Mouse (Mus musculus) cerebellum, adult (tissue): ENCODE data around the gene Srsf9.
"Not testable (repeated sequence)": the region's sequence is repeated elsewhere in the genome, so short reads cannot be mapped to it uniquely, and the experiment has no call there.

ENCODE experiments used
- ATAC-seq: cut with Nextera tagmentation; 2 replicates; pipeline ENCODE4 v1.9.2; 2017; ENCODE audit warnings: mild to moderate bottlenecking, moderate library complexity, mixed read lengths; ENCODE audit not compliant: insufficient number of reproducible peaks, low FRiP score, low TSS enrichment

Srsf9 gene

DNA sequence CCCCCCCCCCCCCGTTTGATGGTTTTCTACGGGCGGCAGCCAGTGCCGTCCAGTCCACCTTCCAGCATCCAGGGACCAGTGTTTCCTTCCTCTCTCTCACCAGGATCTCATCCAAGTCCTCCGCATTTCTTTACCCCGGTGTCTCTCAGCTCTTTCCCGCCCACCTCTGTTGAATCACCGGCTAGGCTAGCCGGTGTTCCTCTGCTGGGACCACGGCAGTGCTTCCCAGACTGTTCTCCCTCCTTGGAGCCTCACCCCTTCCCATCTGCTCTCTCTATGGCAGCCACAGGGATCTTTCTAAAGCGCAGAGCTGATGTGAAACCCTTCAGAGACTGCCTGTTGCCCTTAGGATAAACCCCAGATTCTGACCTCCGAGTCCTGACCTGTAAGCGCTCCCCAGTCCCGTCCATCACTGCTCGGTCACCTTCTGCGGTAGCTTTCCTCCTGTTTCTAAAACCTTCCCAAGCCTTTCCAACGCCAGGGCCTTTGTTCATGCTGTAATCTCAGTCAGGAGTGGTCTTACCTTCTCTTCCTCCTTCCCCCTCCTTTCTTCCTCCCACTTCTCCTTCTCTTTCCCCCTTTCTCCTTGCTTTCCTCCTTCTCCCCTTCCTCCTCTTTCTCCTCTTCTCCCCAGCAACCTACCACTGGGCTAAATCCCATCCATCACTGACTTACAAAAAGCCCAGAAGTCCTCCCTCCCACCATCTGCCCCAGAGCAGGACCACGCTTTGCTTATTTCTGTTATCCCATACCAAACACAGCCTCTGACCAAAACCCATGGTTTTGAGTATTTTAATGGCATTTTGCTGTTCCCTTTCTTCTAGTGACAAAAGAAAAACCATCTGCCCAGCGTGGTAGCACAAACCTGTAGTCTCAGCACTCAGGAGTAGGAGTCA, 36.1 kb downstream of the Srsf9 start:
- no peak for ATAC-seq

DNA sequence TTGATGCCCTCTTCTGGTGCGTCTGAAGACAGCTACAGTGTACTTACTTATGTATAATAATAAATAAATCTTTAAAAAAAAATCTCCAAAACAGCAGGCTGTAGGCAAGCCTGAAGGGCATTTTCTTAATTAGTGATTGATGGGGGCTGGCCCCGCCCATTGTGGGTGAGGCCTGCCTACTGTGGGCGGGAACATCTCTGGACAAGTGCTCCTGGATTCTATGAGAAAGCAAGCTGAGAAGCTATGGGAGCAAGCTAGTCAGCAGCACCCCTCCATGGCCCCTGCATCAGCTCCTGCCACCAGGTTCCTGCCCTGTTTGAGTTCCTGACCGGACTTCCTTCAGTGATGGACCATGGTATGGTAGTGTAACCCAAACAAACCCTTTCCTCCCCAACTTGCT, 37.8 kb downstream of the Srsf9 start:
- no peak for ATAC-seq

DNA sequence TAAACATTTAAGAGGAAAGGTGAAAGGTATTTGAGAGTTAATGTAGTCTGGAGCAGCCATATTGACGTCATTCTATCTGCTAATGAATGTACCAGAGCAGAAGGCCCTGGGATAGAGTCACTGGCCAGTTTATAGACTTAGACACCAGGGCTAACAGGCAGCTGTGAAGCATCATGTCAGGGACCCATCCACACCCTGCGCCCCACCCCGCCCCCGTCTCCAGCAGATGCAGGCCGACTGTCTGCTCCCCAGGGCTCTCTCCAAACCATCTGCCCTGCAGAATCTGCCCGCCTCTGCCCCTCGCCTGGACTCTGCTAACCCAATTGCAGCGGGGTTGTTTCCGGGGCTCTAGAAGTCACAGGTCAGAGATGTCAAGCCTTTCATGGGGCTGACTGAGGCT, 44.8 kb downstream of the Srsf9 start:
- ATAC-seq: no peak

DNA sequence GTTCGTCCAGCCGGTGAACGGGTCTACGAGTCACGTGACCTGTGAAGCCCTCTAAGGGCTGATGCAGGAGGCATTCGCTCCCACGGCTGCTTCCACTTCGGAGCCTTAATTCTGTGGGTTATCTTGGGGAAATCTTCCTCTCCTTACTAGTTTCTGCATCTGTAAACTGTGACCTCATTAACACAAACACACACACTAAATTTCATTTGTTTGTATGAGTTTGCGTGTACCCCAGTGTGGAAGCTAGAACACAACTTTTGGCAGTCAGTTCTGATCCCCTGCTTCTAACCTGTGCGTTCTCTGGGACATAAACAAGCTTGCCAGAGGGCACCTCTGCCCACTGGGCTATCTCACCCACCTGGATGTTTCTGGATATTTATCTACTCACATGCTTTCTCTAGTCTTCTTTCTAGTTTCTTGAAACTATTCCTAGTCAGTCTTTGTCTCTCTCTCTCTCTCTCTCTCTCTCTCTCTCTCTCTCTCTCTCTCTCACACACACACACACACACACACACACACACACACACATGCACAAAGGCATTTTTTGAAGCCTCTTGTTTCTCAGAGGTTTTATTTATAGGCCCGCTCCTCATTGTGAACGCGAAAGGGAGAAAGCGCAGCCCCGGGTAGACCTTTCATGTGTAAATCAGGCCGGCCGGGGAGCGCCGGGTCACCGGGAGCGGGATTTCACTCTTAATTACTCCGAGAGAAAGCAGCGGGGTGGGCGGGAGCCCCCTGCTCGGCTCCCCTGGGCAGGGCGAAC, 46.6 kb downstream of the Srsf9 start:
- ATAC-seq: no peak

DNA sequence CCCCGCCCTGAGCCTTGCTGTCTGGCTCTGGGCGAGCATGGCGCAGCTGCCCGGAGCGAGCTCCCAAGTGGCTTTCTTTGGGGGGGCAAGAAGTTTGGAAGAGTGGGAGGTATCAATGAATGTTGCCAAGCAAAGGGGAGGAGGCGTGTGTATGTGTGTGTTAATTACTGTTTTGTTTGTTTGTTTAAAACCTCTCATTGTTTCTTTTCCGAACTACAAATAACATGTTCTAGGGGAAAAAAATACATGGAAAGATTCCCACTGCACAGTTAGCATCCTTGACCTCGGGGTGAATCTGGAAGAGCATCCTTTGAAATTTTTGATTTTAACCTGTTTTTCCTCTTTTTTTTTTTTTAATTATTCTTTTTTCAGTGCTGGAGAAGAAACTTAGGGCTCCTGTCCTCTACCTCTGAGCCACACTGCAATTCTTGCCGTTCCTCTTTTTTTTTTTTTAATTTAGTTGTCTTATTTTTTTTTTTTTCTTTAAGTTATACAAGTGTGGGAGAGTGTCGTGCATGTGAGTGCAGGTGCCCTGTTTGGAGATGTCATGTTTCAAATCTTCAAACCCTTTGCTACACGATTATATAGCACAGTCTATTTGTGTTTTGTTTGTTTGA, 47.3 kb downstream of the Srsf9 start:
- no peak for ATAC-seq

DNA sequence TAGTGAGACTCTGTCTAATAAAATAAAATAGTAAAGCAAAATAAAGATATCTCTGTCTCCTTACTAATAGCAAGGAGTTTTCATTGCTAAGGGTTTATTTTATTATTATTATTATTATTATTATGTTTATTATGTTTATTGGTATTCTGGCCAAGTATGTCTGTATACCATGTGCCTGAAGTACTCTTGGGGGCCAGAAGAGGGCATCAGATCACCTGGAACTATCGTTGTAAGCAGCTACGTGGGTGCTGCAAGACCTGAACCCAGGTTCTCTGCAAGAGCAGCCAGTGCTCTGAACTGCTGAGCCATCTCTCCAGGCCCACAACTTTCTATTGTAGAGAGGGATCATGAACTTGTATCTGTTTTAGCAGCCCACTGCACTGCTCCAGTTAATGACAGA, 48.5 kb downstream of the Srsf9 start:
- ATAC-seq: no peak

DNA sequence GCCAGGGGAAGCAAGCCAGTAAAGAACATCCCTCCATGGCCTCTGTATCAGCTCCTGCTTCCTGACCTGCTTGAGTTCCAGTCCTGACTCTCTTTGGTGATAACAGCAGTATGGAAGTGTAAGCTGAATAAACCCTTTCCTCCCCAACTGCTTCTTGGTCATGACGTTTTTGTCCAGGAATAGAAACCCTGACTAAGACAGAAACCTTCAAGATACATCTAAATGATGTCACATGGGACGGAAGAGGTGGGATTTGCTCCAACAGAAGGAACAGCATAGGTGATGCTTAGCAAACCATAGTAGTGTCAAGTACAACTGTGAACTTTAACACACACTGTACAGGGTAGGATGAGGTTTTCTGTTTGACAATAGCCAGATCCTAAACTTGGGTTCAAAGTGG, 51.9 kb downstream of the Srsf9 start:
- not testable (repeated sequence) for ATAC-seq
